Mouse (Mus musculus) megakaryocyte-erythroid progenitor cell, adult 5-6 weeks (primary cell): Measurements from ENCODE around the gene Abtb2. TPM values are rescaled to one million over a fixed set of nuclear protein-coding genes. Genes with fewer than 3 reads are reported as not detected.

Experiments
- ATAC-seq: replicated peaks from 2 replicates; pipeline ENCODE4 v1.8.0; 2016; ENCODE audit warnings: mild to moderate bottlenecking, inconsistent platforms; ENCODE audit not compliant: severe bottlenecking, poor library complexity, low FRiP score, low TSS enrichment
- total RNA-seq, 2 experiments: library from RNA; stranded (forward) in 1 of 2; stranded (reverse) in 1 of 2; fragments of 200-1000, 215-1000 nt in 1 of 2; fragments of >200 nt in 1 of 2; fragmentation: Nextera tagmentation in 1 of 2; gene quantifications; 2 replicates each; pipeline ENCODE4 v1.2.3; 2014 to 2017

Gene Abtb2
- total RNA-seq, 2 experiments from 2014 or later = 0.42 to 1.4 TPM

GRCm38 (mm10) chr2:103680364-103681110 lies 114.4 kb downstream of the Abtb2 start:
- ATAC-seq = no peak

GRCm38 (mm10) chr2:103681149-103681548 lies 115.0 kb downstream of the Abtb2 start:
- no peak for ATAC-seq

GRCm38 (mm10) chr2:103682261-103682722 lies 116.2 kb downstream of the Abtb2 start:
- ATAC-seq = no peak

- no peak for ATAC-seq
Observed at GRCm38 (mm10) chr2:103682927-103683442, 116.9 kb downstream of the Abtb2 start.

- ATAC-seq = no peak
Observed at GRCm38 (mm10) chr2:103684431-103684830, 118.3 kb downstream of the Abtb2 start.

- peak; percentile 80 for ATAC-seq
Observed at GRCm38 (mm10) chr2:103684926-103685577, 118.9 kb downstream of the Abtb2 start.

GRCm38 (mm10) chr2:103685581-103685980 lies 119.5 kb downstream of the Abtb2 start:
- 0 out of 2 replicates have a peak, but pooled peaks have one; percentile 7 for ATAC-seq

- peak; percentile 58 for ATAC-seq
Observed at GRCm38 (mm10) chr2:103687143-103687542, 121.0 kb downstream of the Abtb2 start.

GRCm38 (mm10) chr2:103687888-103688287 lies 121.8 kb downstream of the Abtb2 start:
- ATAC-seq = no peak

GRCm38 (mm10) chr2:103690425-103690824 lies 124.3 kb downstream of the Abtb2 start:
- no peak for ATAC-seq

GRCm38 (mm10) chr2:103690828-103691227 lies 124.7 kb downstream of the Abtb2 start:
- ATAC-seq = no peak

GRCm38 (mm10) chr2:103691278-103691677 lies 125.2 kb downstream of the Abtb2 start:
- no peak for ATAC-seq

GRCm38 (mm10) chr2:103692810-103693209 lies 126.7 kb downstream of the Abtb2 start:
- ATAC-seq = no peak

GRCm38 (mm10) chr2:103694777-103695563 lies 128.9 kb downstream of the Abtb2 start:
- no peak for ATAC-seq

- ATAC-seq = no peak
Observed at GRCm38 (mm10) chr2:103696177-103696576, 130.1 kb downstream of the Abtb2 start.

GRCm38 (mm10) chr2:103700514-103700913 lies 134.4 kb downstream of the Abtb2 start:
- no peak for ATAC-seq

GRCm38 (mm10) chr2:103703336-103703735 lies 137.2 kb downstream of the Abtb2 start:
- ATAC-seq = no peak

GRCm38 (mm10) chr2:103703865-103704264 lies 137.8 kb downstream of the Abtb2 start:
- ATAC-seq = no peak

- no peak; the same call in 1 of the 2 replicates for ATAC-seq
Observed at GRCm38 (mm10) chr2:103705826-103706225, 139.7 kb downstream of the Abtb2 start.

GRCm38 (mm10) chr2:103706226-103706625 lies 140.1 kb downstream of the Abtb2 start:
- peak; percentile 59 for ATAC-seq
